Mouse (Mus musculus): ENCODE data around the gene Bbs7.

DNA sequence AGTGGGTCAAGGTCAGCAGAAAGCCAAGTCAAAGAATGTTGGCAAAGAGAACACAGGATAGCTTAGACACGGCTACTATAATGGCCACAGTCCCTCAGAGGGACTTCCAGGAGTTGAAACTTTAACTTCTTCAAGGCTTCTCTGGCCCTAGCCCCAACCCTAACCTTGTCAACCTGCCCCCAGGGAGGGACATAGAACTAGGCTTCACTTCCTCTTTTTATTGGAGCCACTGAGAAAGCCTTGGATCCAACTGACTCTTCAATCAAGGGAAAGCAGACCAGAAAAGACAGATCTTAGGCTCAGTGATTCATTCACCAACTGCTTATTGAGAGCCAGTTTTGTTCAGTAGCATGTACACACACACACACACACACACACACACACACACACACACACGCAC lies 13.5 kb upstream of the Bbs7 start:
- TF ChIP-seq CTCF (IDR thresholded peaks at IDR 0.05; ENCODE audit: low read depth, low read length) (no peak), TAL1 (conservative IDR thresholded peaks at IDR 0.05; ENCODE audit: low read depth, low read length) (no peak), GATA1 (IDR thresholded peaks at IDR 0.05; ENCODE audit: borderline replicate concordance, low read length) (no peak), GATA2 (IDR thresholded peaks at IDR 0.05; ENCODE audit: borderline replicate concordance, low read depth, low read length) (no peak)

Measured in G1E (cell line).